Mouse (Mus musculus) gastrocnemius, postnatal 4 days (tissue): ENCODE measurements around the gene Tcp11x2. TPM values are rescaled to one million over a fixed set of nuclear protein-coding genes. Genes with fewer than 3 reads are reported as not detected.

Experiments
- DNase-seq, 2 experiments: peaks; one replicate each; pipeline ENCODE4 v3.0.0; 2021 to 2022; ENCODE audit warnings: low spot score in 2 of 2, mixed read lengths in 2 of 2
- long read RNA-seq, 2 experiments: library from polyadenylated mRNA; stranded (forward); transcript quantifications; one replicate each; pipeline ENCODE4 v2.0.0; 2021
- total RNA-seq, 2 experiments: library from RNA; stranded (reverse); gene quantifications; 2 replicates each; pipeline ENCODE4 v1.2.3; 2021

Gene Tcp11x2
- not detected for total RNA-seq
- long read RNA-seq, experiment 1, result 0 reads
- long read RNA-seq, experiment 2, result 0 reads

- DNase-seq, result no peak
Measured at GRCm38 (mm10) chrX:135693633-135694032, at the start of gene Tcp11x2. TSS of gene Tcp11x2 (minus strand) at chrX:135693790.

- no peak for DNase-seq
Measured at GRCm38 (mm10) chrX:135743056-135743355, 49.4 kb upstream of the Tcp11x2 start.

GRCm38 (mm10) chrX:135742304-135743055, 48.9 kb upstream of the Tcp11x2 start, which contains the start of the genes Armcx5 and Gprasp1:
TSS of gene Armcx5 (plus strand) at chrX:135742733.
TSS of gene Gprasp1 (plus strand) at chrX:135742733.
- peak; percentile 48 to 84 for DNase-seq

GRCm38 (mm10) chrX:135738730-135739520, 45.3 kb upstream of the Tcp11x2 start:
- DNase-seq, result no peak

- no peak for DNase-seq
Measured at GRCm38 (mm10) chrX:135725161-135725560, 31.6 kb upstream of the Tcp11x2 start, which contains the start of gene Tmsb15a. TSS of gene Tmsb15a (minus strand) at chrX:135725261.

GRCm38 (mm10) chrX:135712845-135713244, 19.3 kb upstream of the Tcp11x2 start:
- DNase-seq, result no peak

GRCm38 (mm10) chrX:135704349-135704748, 10.8 kb upstream of the Tcp11x2 start:
- DNase-seq, result no peak

GRCm38 (mm10) chrX:135703111-135703510, 9.5 kb upstream of the Tcp11x2 start:
- no peak for DNase-seq

- DNase-seq, result no peak
Measured at GRCm38 (mm10) chrX:135687802-135688201, 5.8 kb downstream of the Tcp11x2 start.

- no peak for DNase-seq
Measured at GRCm38 (mm10) chrX:135681858-135682257, 11.7 kb downstream of the Tcp11x2 start.

GRCm38 (mm10) chrX:135652173-135652772, 41.3 kb downstream of the Tcp11x2 start:
- DNase-seq, result peak in 1 of 2 experiments; percentile 7

- no peak for DNase-seq
Measured at GRCm38 (mm10) chrX:135627605-135628004, 66.0 kb downstream of the Tcp11x2 start, which contains the start of gene Prame. TSS of gene Prame (minus strand) at chrX:135627705.

Other genes starting within 250 kb of the Tcp11x2 start
- not detected for gene AV320801, start 199.2 kb downstream of the Tcp11x2 start, total RNA-seq
- under 1 TPM in 1 of 2 experiments, not detected in 1; 0.67 TPM for gene Nxf7, start 95.0 kb downstream of the Tcp11x2 start, total RNA-seq
- not detected for gene Prame, start 66.1 kb downstream of the Tcp11x2 start, total RNA-seq
- gene Tmsb15a, start 31.5 kb upstream of the Tcp11x2 start, total RNA-seq, result not detected
- gene Armcx5, start 48.9 kb upstream of the Tcp11x2 start, total RNA-seq, result 1 to 10 TPM; 9.1 to 9.7 TPM
- gene Gprasp1, start 48.9 kb upstream of the Tcp11x2 start, total RNA-seq, result 10 to 100 TPM; 58.5 to 68.3 TPM
- 10 to 100 TPM; 33.0 to 40.2 TPM for gene Bhlhb9, start 103.8 kb upstream of the Tcp11x2 start, total RNA-seq
- gene Gprasp2, start 145.2 kb upstream of the Tcp11x2 start, total RNA-seq, result 10 to 100 TPM; 16.4 to 21.1 TPM